Mouse (Mus musculus) C2C12 (cell line): ENCODE measurements at regions not wholly inside any gene's neighbourhood (a gene's known extent, or its start where the extent isn't known, plus 50 kb on each side); places are given as distances from the start of the nearest gene placed in this dataset.

Experiments
- CTCF ChIP-seq: IDR thresholded peaks from one replicate; pipeline ENCODE4 v1.5.1; 2011; ENCODE audit not compliant: control insufficient read depth, insufficient read depth, insufficient read length
- USF1 ChIP-seq: IDR thresholded peaks from one replicate; pipeline ENCODE4 v1.6.1; 2011; ENCODE audit warnings: low read depth, mild to moderate bottlenecking, control low read depth, moderate library complexity

GRCm38 (mm10) chr12:15585845-15586244, 230.9 kb downstream of the Trib2 start:
- TF ChIP-seq CTCF = no peak
- no peak for TF ChIP-seq USF1
